Mouse (Mus musculus) liver, postnatal 0 days (tissue): ENCODE measurements around the gene Il4ra.

ENCODE experiments used
- CTCF ChIP-seq: sonication (generic); IDR thresholded peaks from 2 replicates; pipeline ENCODE4 v1.5.1; 2016; ENCODE audit warnings: antibody characterized with exemption, low read depth
- EP300 ChIP-seq: IDR thresholded peaks from 2 replicates; pipeline ENCODE4 v1.6.1; 2016; ENCODE audit warnings: antibody characterized with exemption, low read depth, mild to moderate bottlenecking

DNA sequence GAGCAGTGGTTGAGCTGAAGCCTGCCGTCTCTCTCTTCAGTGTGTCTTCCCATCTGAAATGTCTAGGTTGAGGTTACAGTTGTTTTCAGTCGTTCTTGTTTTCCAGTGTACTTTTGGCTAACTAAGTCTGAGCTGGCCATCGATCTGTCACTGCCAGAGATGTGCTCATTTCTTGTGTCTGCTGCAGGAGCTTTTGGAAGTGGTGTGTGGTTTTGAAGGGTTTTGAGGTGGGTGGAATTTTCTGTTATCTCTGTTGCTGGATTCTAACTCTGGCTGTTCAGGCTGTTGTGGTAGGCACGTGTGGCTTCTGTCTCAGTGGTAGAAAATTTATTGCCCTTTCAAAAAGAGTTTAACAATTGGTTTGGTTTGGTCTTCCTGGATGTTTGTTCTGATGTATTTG lies 4.2 kb downstream of the Il4ra start:
- TF ChIP-seq EP300 (no peak), CTCF (no peak)
